In the genomic region with DNA sequence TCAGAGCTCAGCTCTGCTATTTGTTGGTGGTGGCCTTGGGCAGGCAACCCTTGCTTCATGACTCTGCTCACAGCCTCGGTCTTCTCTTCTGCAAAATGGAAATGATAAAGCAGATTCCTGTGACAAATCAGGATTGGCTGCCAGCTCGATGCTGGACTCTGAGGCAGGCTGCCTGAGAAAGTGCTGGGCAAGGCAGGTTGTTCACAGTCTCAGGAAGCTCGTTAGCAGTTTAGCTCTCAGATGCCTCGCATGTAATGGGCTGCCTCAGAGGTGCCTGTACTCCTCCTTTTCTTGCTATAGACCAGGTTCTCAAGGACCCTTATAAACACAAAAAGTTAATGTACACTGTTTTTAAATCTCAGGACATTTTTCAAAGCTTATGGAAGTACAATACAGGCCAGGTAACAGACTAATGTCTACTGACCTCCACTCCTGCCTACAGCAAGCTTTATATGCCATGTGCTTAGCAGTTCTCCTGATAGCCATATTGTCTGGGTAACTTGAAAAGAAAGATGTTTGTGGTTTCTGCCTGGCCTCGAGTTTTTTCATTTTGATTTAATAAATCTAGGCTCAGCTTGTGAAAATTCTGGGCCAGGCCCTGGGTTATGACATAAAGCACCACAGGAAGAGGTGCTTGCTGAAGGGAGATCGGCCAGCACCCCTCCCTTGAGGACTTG, we compare ENCODE assay signal across 27 mouse cellular contexts. TPM values are rescaled to one million over a fixed set of nuclear protein-coding genes. Genes with fewer than 3 reads are reported as not detected.
DNase-seq lines count a peak whose midpoint lies in the region; ATAC-seq and TF ChIP-seq lines count a peak whose summit lies in the region.
"Had no signal": no experiment of that assay in that cellular context is flagged by ENCODE, and none has a peak within 500 bp of the region (broad histone marks: within the 10 kb centered on the region; RNA-seq: fewer than 3 reads in every experiment).

No protein-coding gene starts in this region.

- ATAC-seq in liver, embryonic 12.5 days, result 0 out of 2 replicates have a peak, but pooled peaks have one; percentile 1
- ATAC-seq in activated CD4-positive, CD25-positive, alpha-beta regulatory T cell, adult 4 months, result peak; percentile 10
- no peak for ATAC-seq in liver, embryonic 16.5 days (ENCODE audit: low read depth)
- ATAC-seq in intestine, postnatal 0 days, result no peak
- ATAC-seq: forebrain, embryonic 15.5 days had no signal

- peak overlapping the region; percentile 61 for H3K27ac ChIP-seq in liver, embryonic 12.5 days
- 0 out of 2 replicates have a peak overlapping the region, but pooled peaks have one; percentile 2 for H3K27ac ChIP-seq in liver, embryonic 16.5 days (ENCODE audit: low read length)
- H3K27ac ChIP-seq in hindbrain, embryonic 10.5 days, result no peak overlapping the region
- no peak overlapping the region for H3K27ac ChIP-seq in intestine, postnatal 0 days (ENCODE audit: low read depth, low read length)
- H3K27ac ChIP-seq: embryonic facial prominence, embryonic 10.5 days; forebrain, embryonic 15.5 days; heart, embryonic 13.5 days; hindbrain, embryonic 12.5 days; kidney, postnatal 0 days; limb, embryonic 15.5 days; lung, embryonic 15.5 days; midbrain, embryonic 10.5 days; neural tube, embryonic 12.5 days had no signal

- peak overlapping the region; percentile 33 for H3K9ac ChIP-seq in liver, embryonic 12.5 days
- H3K9ac ChIP-seq in liver, embryonic 16.5 days (ENCODE audit: low read depth, low read length), result no peak overlapping the region
- no peak overlapping the region for H3K9ac ChIP-seq in intestine, postnatal 0 days (ENCODE audit: low read depth, low read length)
- H3K9ac ChIP-seq: forebrain, embryonic 15.5 days; heart, embryonic 13.5 days; hindbrain, embryonic 12.5 days; limb, embryonic 15.5 days; lung, embryonic 15.5 days; neural tube, embryonic 12.5 days had no signal

- H3K4me1 ChIP-seq in liver, embryonic 12.5 days, result peaks cover 74% of the 10 kb centered on the region
- H3K4me1 ChIP-seq in liver, embryonic 16.5 days (ENCODE audit: control insufficient read depth, low read depth, low read length), result peaks cover 51% of the 10 kb centered on the region
- no peaks in the 10 kb centered on the region for H3K4me1 ChIP-seq in hindbrain, embryonic 10.5 days (replicated peaks)
- H3K4me1 ChIP-seq in intestine, postnatal 0 days (replicated peaks; ENCODE audit: control insufficient read depth, insufficient read depth, low read length), result no peaks in the 10 kb centered on the region
- H3K4me1 ChIP-seq: embryonic facial prominence, embryonic 10.5 days; forebrain, embryonic 15.5 days; heart, embryonic 13.5 days; hindbrain, embryonic 12.5 days; limb, embryonic 15.5 days; lung, embryonic 15.5 days; midbrain, embryonic 10.5 days; neural tube, embryonic 12.5 days had no signal

- H3K4me3 ChIP-seq in liver, embryonic 12.5 days, result no peak overlapping the region
- H3K4me3 ChIP-seq in liver, embryonic 16.5 days (ENCODE audit: low read depth, low read length), result no peak overlapping the region
- no peak overlapping the region for H3K4me3 ChIP-seq in hindbrain, embryonic 10.5 days
- H3K4me3 ChIP-seq in intestine, postnatal 0 days (ENCODE audit: low read depth, low read length), result no peak overlapping the region
- H3K4me3 ChIP-seq: embryonic facial prominence, embryonic 10.5 days; forebrain, embryonic 15.5 days; heart, embryonic 13.5 days; hindbrain, embryonic 12.5 days; limb, embryonic 15.5 days; lung, embryonic 15.5 days; midbrain, embryonic 10.5 days; neural tube, embryonic 12.5 days had no signal

- H3K9me3 ChIP-seq in liver, embryonic 12.5 days (replicated peaks), result no peaks in the 10 kb centered on the region
- no peaks in the 10 kb centered on the region for H3K9me3 ChIP-seq in liver, embryonic 16.5 days (replicated peaks; ENCODE audit: control insufficient read depth, low read length)
- no peaks in the 10 kb centered on the region for H3K9me3 ChIP-seq in hindbrain, embryonic 10.5 days
- H3K9me3 ChIP-seq in intestine, postnatal 0 days (ENCODE audit: control insufficient read depth), result no peaks in the 10 kb centered on the region
- H3K9me3 ChIP-seq: embryonic facial prominence, embryonic 10.5 days; forebrain, embryonic 15.5 days; heart, embryonic 13.5 days; hindbrain, embryonic 12.5 days; limb, embryonic 15.5 days; lung, embryonic 15.5 days; midbrain, embryonic 10.5 days; neural tube, embryonic 12.5 days had no signal

- no peaks in the 10 kb centered on the region for H3K27me3 ChIP-seq in liver, embryonic 12.5 days (replicated peaks)
- H3K27me3 ChIP-seq in liver, embryonic 16.5 days (ENCODE audit: control insufficient read depth, insufficient read depth, low read depth, low read length), result no peaks in the 10 kb centered on the region
- 0 out of 2 replicates have a peak, but pooled peaks cover under 1% of the 10 kb centered on the region for H3K27me3 ChIP-seq in hindbrain, embryonic 10.5 days (ENCODE audit: insufficient read depth, poor library complexity, severe bottlenecking)
- H3K27me3 ChIP-seq in intestine, postnatal 0 days (replicated peaks; ENCODE audit: control insufficient read depth, insufficient read depth, low read length), result no peaks in the 10 kb centered on the region
- H3K27me3 ChIP-seq: forebrain, embryonic 15.5 days; hindbrain, embryonic 12.5 days; limb, embryonic 15.5 days; lung, embryonic 15.5 days; neural tube, embryonic 12.5 days had no signal

- no peak overlapping the region; the same call in 1 of the 2 replicates for H3K4me2 ChIP-seq in liver, embryonic 12.5 days
- H3K4me2 ChIP-seq in liver, embryonic 16.5 days (ENCODE audit: low read depth, low read length), result no peak overlapping the region
- H3K4me2 ChIP-seq in intestine, postnatal 0 days (replicated peaks; ENCODE audit: low read depth), result no peak overlapping the region
- H3K4me2 ChIP-seq: forebrain, embryonic 15.5 days; heart, embryonic 13.5 days; hindbrain, embryonic 12.5 days; limb, embryonic 15.5 days; lung, embryonic 15.5 days; neural tube, embryonic 12.5 days had no signal

- peaks cover 39% of the 10 kb centered on the region for H3K36me3 ChIP-seq in liver, embryonic 12.5 days
- no peaks in the 10 kb centered on the region for H3K36me3 ChIP-seq in liver, embryonic 16.5 days (ENCODE audit: control insufficient read depth, insufficient read depth)
- H3K36me3 ChIP-seq in hindbrain, embryonic 10.5 days, result no peaks in the 10 kb centered on the region
- no peaks in the 10 kb centered on the region for H3K36me3 ChIP-seq in intestine, postnatal 0 days (ENCODE audit: control insufficient read depth, insufficient read depth)
- H3K36me3 ChIP-seq: embryonic facial prominence, embryonic 10.5 days; forebrain, embryonic 15.5 days; heart, embryonic 13.5 days; hindbrain, embryonic 12.5 days; limb, embryonic 15.5 days; lung, embryonic 15.5 days; midbrain, embryonic 10.5 days; neural tube, embryonic 12.5 days had no signal

- no peak for DNase-seq in liver
- DNase-seq in CD4-positive, CD25-positive, alpha-beta regulatory T cell, adult 2 months (ENCODE audit: low read depth, low spot score), result peak; percentile 47
- DNase-seq in hindbrain, embryonic 10.5 days (ENCODE audit: low spot score), result no peak
- no peak for DNase-seq in adipocyte (ENCODE audit: low spot score)
- DNase-seq: adrenal gland, postnatal 14 days; cerebellum, adult 11 months; cerebellum, adult 9-11 months; gastrocnemius, postnatal 10 days; heart, adult 18-20 months; heart, postnatal 14 days; kidney, adult 2 months; left cerebral cortex, postnatal 4 days; lung, postnatal 36 days; right cerebral cortex, postnatal 14 days had no signal

- TF ChIP-seq CTCF in intestine, postnatal 0 days (IDR thresholded peaks at IDR 0.05; ENCODE audit: low read depth), result no peak

- 32% methylated on average over 6 of the region's 6 CpGs for WGBS in liver, embryonic 12.5 days (ENCODE audit: insufficient replicate concordance)
- 32% methylated on average over 6 of the region's 6 CpGs for WGBS in liver, embryonic 16.5 days (ENCODE audit: insufficient replicate concordance)
- 69% methylated on average over 6 of the region's 6 CpGs for WGBS in hindbrain, embryonic 10.5 days
- WGBS in intestine, postnatal 0 days, result 59% methylated on average over 6 of the region's 6 CpGs

RNA-seq across cellular contexts. Expression of a gene that starts 10.5 kb away (rescaled TPM):
- polyA plus RNA-seq in liver, embryonic 12.5 days (2016; fragmentation: Nextera tagmentation; extraction: Ambion mirVana), result 59.1 and 61.0 TPM in 2 replicates
- 100 to 1,000 TPM; 133 to 140 TPM for polyA plus RNA-seq in activated CD4-positive, CD25-positive, alpha-beta regulatory T cell, adult 4 months (2017; shearing (Covaris generic))
- polyA plus RNA-seq in liver, embryonic 16.5 days (2015; fragmentation: Nextera tagmentation; extraction: Ambion mirVana), result 32.8 and 35.1 TPM in 2 replicates
- 2.0 and 3.6 TPM in 2 replicates for polyA plus RNA-seq in hindbrain, embryonic 10.5 days (2016; fragmentation: Nextera tagmentation; extraction: Ambion mirVana)
- polyA plus RNA-seq in intestine, postnatal 0 days (2015; fragmentation: Nextera tagmentation; extraction: Ambion mirVana), result 0.64 and 0.85 TPM in 2 replicates

Comparison
In these comparisons a context has a peak if more than half of its experiments do, and no peak if none do; other contexts are left out.
1. ATAC-seq: peak in liver, embryonic 12.5 days (single experiment) and activated CD4-positive, CD25-positive, alpha-beta regulatory T cell, adult 4 months (single experiment); none in liver, embryonic 16.5 days (single experiment) and intestine, postnatal 0 days (single experiment).
2. H3K27ac ChIP-seq: peak in liver, embryonic 12.5 days (single experiment) and liver, embryonic 16.5 days (single experiment); none in hindbrain, embryonic 10.5 days (single experiment) and intestine, postnatal 0 days (single experiment).